Mouse (Mus musculus) heart, embryonic 10.5 days (tissue): Measurements from ENCODE around the gene Tspan15. TPM values are rescaled to one million over a fixed set of nuclear protein-coding genes. Genes with fewer than 3 reads are reported as not detected.

ENCODE experiments used
- DNase-seq: peaks from one replicate; pipeline ENCODE4 v3.0.0-alpha.2; 2017; ENCODE audit warnings: low spot score
- H3K27ac ChIP-seq: fragments of 300-500 bp; sonication (generic); 2 replicates; pipeline ENCODE4 v1.5.1; 2016; ENCODE audit warnings: mild to moderate bottlenecking
- H3K27me3 ChIP-seq: fragments of 300-500 bp; sonication (generic); 2 replicates; pipeline ENCODE4 v1.6.1; 2016; ENCODE audit warnings: mild to moderate bottlenecking; ENCODE audit not compliant: poor library complexity, insufficient read depth, severe bottlenecking
- H3K36me3 ChIP-seq: fragments of 300-500 bp; sonication (generic); 2 replicates; pipeline ENCODE4 v1.6.1; 2016; ENCODE audit warnings: mild to moderate bottlenecking, moderate library complexity
- H3K4me1 ChIP-seq: fragments of 300-500 bp; sonication (generic); 2 replicates; pipeline ENCODE4 v1.6.1; 2016; ENCODE audit warnings: mild to moderate bottlenecking
- H3K4me3 ChIP-seq: fragments of 300-500 bp; sonication (generic); 2 replicates; pipeline ENCODE4 v1.5.1; 2016; ENCODE audit warnings: mild to moderate bottlenecking, moderate library complexity
- H3K9me3 ChIP-seq: fragments of 300-500 bp; sonication (generic); 2 replicates; pipeline ENCODE4 v1.6.1; 2016; ENCODE audit warnings: mild to moderate bottlenecking, moderate library complexity
- WGBS: fragments of 180-500 bp; shearing (Covaris S2); methylation state at CpG from one replicate; pipeline ENCODE4 v1.1.7; 2016; 5-methylcytosine and 5-hydroxymethylcytosine counted together
- polyA plus RNA-seq: library from polyadenylated mRNA; unstranded; fragments of >200 nt; fragmentation: Nextera tagmentation; extraction: Ambion mirVana; gene quantifications from 2 replicates; pipeline ENCODE4 v1.2.1, GENCODE M21; 2016

Tspan15 gene
- polyA plus RNA-seq, 1 experiment from 2014 or later, result 13.9 TPM

DNA sequence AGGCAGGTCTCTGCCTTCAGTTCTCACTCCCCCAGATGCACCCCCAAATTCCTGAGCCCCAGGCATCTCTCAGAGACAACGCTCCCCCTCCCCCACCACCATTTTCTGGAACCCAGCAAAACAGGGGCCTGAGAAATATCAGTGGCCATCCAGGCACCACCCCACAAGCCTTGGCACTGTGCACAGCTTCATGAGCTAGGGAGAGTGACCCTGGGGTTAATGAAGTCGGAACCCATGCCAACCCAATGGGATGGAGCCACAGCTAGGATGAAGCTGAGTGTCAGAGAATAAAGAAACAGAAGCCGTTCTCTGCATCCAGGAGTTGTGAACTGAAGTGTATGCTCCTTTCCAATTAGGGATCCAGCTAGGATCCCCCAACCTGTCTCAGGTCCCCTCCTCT, 16.1 kb upstream of the Tspan15 start:
- Histone ChIP-seq H3K27me3 (peaks cover 6% of the 10 kb centered on the region), H3K4me1 (peaks cover 10% of the 10 kb centered on the region), H3K36me3 (no peaks in the 10 kb centered on the region), H3K4me3 (no peak overlapping the region), H3K27ac (no peak overlapping the region), H3K9me3 (no peaks in the 10 kb centered on the region)
- 69% methylated on average over 3 of the region's 3 CpGs for WGBS
- no peak for DNase-seq

DNA sequence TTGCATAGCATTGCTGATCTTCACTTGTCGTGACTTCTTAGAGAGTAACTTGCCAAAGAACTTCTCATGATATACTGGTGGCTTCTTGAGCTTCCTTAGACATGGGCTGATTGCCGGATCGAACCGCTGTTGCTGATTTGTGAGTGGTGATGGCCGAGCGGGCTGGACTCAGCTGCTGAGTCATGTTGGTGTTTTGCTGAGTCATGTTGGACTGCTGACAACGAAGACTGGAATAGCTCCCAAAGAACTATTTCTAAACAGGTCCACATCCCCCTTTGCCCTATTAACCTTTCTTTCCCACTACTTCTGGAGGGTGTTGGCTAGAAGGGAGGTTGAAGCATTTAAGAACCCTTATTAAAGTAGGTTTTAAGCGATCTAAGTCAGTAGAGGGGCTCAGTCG, 13.0 kb upstream of the Tspan15 start:
- Histone ChIP-seq H3K4me3 (no peak overlapping the region), H3K36me3 (no peaks in the 10 kb centered on the region), H3K4me1 (peaks cover 10% of the 10 kb centered on the region), H3K27ac (no peak overlapping the region), H3K27me3 (peaks cover 5% of the 10 kb centered on the region; the same call in 1 of the 2 replicates), H3K9me3 (no peaks in the 10 kb centered on the region)
- WGBS, result 81% methylated on average over 9 of the region's 9 CpGs
- DNase-seq, result no peak

- no peak for DNase-seq
- WGBS, result 49% methylated on average over 13 of the region's 13 CpGs
- Histone ChIP-seq H3K4me3 (no peak overlapping the region), H3K27me3 (peaks cover 5% of the 10 kb centered on the region; the same call in 1 of the 2 replicates), H3K36me3 (no peaks in the 10 kb centered on the region), H3K4me1 (peaks cover 8% of the 10 kb centered on the region), H3K27ac (no peak overlapping the region), H3K9me3 (no peaks in the 10 kb centered on the region)
Measured at GRCm38 (mm10) chr10:62242896-62243295, 11.8 kb upstream of the Tspan15 start.

GRCm38 (mm10) chr10:62242358-62242757, 11.3 kb upstream of the Tspan15 start:
- no peak overlapping the region for H3K4me3 ChIP-seq
- H3K36me3 ChIP-seq, result no peaks in the 10 kb centered on the region
- H3K27ac ChIP-seq, result no peak overlapping the region
- H3K27me3 ChIP-seq, result peaks cover 5% of the 10 kb centered on the region; the same call in 1 of the 2 replicates
- 65% methylated on average over 10 of the region's 10 CpGs for WGBS
- peaks cover 2% of the 10 kb centered on the region; the same call in 1 of the 2 replicates for H3K4me1 ChIP-seq
- H3K9me3 ChIP-seq, result no peaks in the 10 kb centered on the region
- DNase-seq, result no peak

DNA sequence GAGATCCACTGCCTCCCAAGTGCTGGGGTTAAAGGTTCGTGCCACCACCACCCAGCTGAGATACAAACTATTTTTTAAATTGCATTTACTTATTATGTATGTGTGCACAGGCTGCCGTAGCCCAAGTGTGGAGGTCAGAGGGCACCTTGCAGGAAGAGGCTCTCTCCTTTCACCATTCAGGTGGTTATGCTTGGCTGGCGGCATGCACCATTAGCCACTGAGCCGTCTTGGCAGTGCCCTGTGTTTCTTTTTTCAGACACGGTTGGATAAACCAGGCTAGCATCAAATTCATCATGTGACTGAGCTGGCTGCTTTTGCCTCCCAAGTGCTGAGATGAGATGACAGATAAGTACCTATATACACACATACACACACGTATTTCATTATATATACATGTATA, 8.2 kb upstream of the Tspan15 start:
- WGBS, result 68% methylated on average over 6 of the region's 6 CpGs
- no peaks in the 10 kb centered on the region for H3K36me3 ChIP-seq
- no peak overlapping the region for H3K4me3 ChIP-seq
- peaks cover 5% of the 10 kb centered on the region; the same call in 1 of the 2 replicates for H3K27me3 ChIP-seq
- DNase-seq, result no peak
- peaks cover 7% of the 10 kb centered on the region; the same call in 1 of the 2 replicates for H3K4me1 ChIP-seq
- no peaks in the 10 kb centered on the region for H3K9me3 ChIP-seq
- H3K27ac ChIP-seq, result no peak overlapping the region

- Histone ChIP-seq H3K27me3 (peaks cover 5% of the 10 kb centered on the region; the same call in 1 of the 2 replicates), H3K9me3 (no peaks in the 10 kb centered on the region), H3K27ac (no peak overlapping the region), H3K36me3 (no peaks in the 10 kb centered on the region), H3K4me1 (peaks cover 7% of the 10 kb centered on the region; the same call in 1 of the 2 replicates), H3K4me3 (no peak overlapping the region)
- DNase-seq, result no peak
- 88% methylated on average over 3 of the region's 3 CpGs for WGBS
Measured at GRCm38 (mm10) chr10:62238688-62239087, 7.6 kb upstream of the Tspan15 start.

GRCm38 (mm10) chr10:62237205-62237604, 6.2 kb upstream of the Tspan15 start:
- no peaks in the 10 kb centered on the region for H3K36me3 ChIP-seq
- no peak overlapping the region for H3K27ac ChIP-seq
- WGBS, result 78% methylated on average over 10 of the region's 10 CpGs
- no peaks in the 10 kb centered on the region for H3K9me3 ChIP-seq
- peaks cover 17% of the 10 kb centered on the region for H3K27me3 ChIP-seq
- H3K4me1 ChIP-seq, result 0 out of 2 replicates have a peak, but pooled peaks cover 4% of the 10 kb centered on the region
- no peak overlapping the region for H3K4me3 ChIP-seq
- DNase-seq, result no peak

DNA sequence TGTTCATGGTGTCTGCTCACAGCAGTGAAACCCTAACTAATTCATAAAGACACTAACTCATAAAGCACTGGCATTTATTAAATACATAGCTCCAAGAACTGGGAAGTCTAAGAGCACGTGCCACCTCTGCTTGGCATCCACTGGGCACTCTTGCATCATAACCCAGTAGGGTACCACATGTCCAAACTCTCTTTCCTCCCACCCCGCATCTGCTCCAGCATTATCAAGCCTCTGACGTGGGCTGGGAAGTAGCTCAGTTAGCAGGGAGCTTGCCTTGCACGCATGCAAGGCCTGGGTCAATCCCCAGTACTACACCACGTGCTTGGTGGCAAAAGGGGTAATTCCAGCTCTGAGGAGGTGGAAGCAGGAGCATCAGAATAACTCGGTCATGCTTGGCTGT, 5.1 kb upstream of the Tspan15 start:
- Histone ChIP-seq H3K27me3 (peaks cover 14% of the 10 kb centered on the region), H3K9me3 (no peaks in the 10 kb centered on the region), H3K4me3 (no peak overlapping the region), H3K36me3 (no peaks in the 10 kb centered on the region), H3K27ac (no peak overlapping the region), H3K4me1 (peaks cover 10% of the 10 kb centered on the region; the same call in 1 of the 2 replicates)
- WGBS, result 82% methylated on average over 6 of the region's 6 CpGs
- no peak for DNase-seq

DNA sequence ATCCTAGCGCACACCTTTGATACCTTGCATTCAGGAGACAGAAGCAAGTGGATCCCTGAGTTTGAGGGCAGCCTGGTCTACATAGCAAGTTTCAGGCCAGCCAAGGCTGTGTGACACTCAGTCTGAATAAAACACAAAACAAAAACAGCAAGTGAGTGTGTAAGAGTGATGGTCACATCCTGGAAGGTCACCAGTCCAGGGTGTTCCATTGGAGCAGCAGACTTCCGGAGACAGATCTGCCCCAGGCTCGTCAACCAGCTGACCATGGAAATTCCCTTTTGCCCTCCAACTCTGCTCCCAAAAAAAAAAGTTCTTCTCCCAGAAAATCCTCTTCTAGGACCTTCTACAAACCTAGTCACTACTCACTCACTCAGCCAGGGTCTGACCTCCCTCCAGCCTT, 760 bp upstream of the Tspan15 start:
- no peak overlapping the region for H3K27ac ChIP-seq
- 71% methylated on average over 3 of the region's 3 CpGs for whole genome bisulfite sequencing
- H3K4me1 ChIP-seq, result peaks cover 19% of the 10 kb centered on the region
- H3K4me3 ChIP-seq, result peak overlapping the region; percentile 73; the same call in 1 of the 2 replicates
- H3K9me3 ChIP-seq, result no peaks in the 10 kb centered on the region
- H3K27me3 ChIP-seq, result peaks cover 38% of the 10 kb centered on the region
- DNase-seq, result no peak
- no peaks in the 10 kb centered on the region for H3K36me3 ChIP-seq

DNA sequence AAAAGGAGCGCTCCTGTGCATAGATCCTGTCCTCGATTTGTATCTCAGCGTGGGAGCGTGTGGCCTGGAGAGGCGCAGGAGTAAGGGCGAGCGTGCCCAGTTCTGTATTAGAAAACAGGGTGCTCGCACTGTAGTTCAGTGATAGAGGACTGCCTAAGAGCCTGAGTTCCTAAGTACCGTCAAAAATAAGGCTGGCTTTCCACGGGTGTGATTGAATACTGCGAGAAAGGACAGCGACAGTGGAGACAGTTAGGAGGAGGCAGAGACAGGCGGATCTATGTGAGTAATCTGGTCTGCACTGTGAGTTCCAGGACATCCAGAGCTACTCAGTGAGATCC, 313 bp upstream of the Tspan15 start:
- peak overlapping the region; percentile 83 for H3K27ac ChIP-seq
- peaks cover 19% of the 10 kb centered on the region for H3K4me1 ChIP-seq

GRCm38 (mm10) chr10:62228126-62228525, 2.9 kb downstream of the Tspan15 start:
- no peaks in the 10 kb centered on the region for H3K36me3 ChIP-seq
- H3K27ac ChIP-seq, result no peak overlapping the region
- 69% methylated on average over 6 of the region's 6 CpGs for WGBS
- H3K9me3 ChIP-seq, result no peaks in the 10 kb centered on the region
- peaks cover 23% of the 10 kb centered on the region for H3K4me1 ChIP-seq
- no peak overlapping the region for H3K4me3 ChIP-seq
- peaks cover 36% of the 10 kb centered on the region for H3K27me3 ChIP-seq
- no peak for DNase-seq

More for the DNA sequence above, 313 bp upstream of the Tspan15 start:
- Histone ChIP-seq H3K4me3 (peak overlapping the region; percentile 73), H3K27me3 (peaks cover 38% of the 10 kb centered on the region), H3K9me3 (no peaks in the 10 kb centered on the region), H3K36me3 (no peaks in the 10 kb centered on the region)
- no peak for DNase-seq
- 3% methylated on average over 13 of the region's 13 CpGs for WGBS

DNA sequence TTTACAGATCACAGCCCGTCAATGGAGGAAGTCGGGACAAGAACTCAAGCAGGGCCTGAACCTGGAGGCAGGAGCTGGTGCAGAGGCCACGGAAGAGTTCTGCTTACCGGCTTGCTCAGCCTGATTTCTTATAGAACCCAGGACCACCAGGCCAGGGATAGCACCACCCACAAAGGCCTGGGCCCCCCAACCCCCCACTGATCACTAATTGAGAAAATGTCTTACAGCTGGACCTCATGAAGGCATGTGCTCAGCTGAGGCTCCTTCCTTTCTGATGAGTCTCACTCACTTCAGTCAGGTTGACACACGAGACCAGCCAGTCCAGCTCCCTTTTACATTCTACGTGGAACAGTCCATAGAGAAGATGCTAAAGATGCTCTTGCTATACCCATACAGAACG, 5.2 kb downstream of the Tspan15 start:
- H3K27ac ChIP-seq, result no peak overlapping the region
- DNase-seq, result no peak
- H3K4me3 ChIP-seq, result no peak overlapping the region
- no peaks in the 10 kb centered on the region for H3K9me3 ChIP-seq
- H3K4me1 ChIP-seq, result peaks cover 15% of the 10 kb centered on the region
- WGBS, result 81% methylated on average over 7 of the region's 7 CpGs
- no peaks in the 10 kb centered on the region for H3K36me3 ChIP-seq
- H3K27me3 ChIP-seq, result peaks cover 24% of the 10 kb centered on the region; the same call in 1 of the 2 replicates

DNA sequence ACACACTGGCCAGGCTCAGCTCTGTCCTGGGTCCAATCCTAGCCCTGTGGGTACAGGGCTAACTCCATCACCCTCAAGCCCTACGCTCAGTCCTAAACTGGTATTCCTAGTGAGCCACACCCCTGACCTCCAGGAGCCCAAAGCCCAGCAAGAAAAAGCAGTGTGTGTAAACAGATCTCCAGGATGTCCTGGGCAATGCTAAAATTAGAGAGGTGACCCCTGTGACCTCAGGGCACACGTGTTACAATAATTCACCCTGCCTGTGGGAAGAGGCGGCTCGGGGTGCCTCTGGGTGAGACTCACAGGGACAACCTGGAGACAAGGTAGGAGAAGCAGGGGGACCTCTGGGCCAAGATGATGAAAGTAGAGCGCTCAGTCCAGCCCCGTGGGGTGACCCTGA, 6.8 kb downstream of the Tspan15 start:
- WGBS, result 47% methylated on average over 6 of the region's 6 CpGs

GRCm38 (mm10) chr10:62222777-62223176, 8.3 kb downstream of the Tspan15 start:
- Histone ChIP-seq H3K27me3 (0 out of 2 replicates have a peak, but pooled peaks cover 3% of the 10 kb centered on the region), H3K4me1 (peaks cover 12% of the 10 kb centered on the region), H3K36me3 (no peaks in the 10 kb centered on the region), H3K9me3 (no peaks in the 10 kb centered on the region), H3K27ac (no peak overlapping the region), H3K4me3 (no peak overlapping the region)
- WGBS, result 80% methylated on average over 17 of the region's 17 CpGs
- no peak for DNase-seq

More for the DNA sequence above, 6.8 kb downstream of the Tspan15 start:
- Histone ChIP-seq H3K27me3 (peaks cover 17% of the 10 kb centered on the region; the same call in 1 of the 2 replicates), H3K9me3 (no peaks in the 10 kb centered on the region), H3K4me1 (peaks cover 9% of the 10 kb centered on the region), H3K27ac (no peak overlapping the region), H3K36me3 (no peaks in the 10 kb centered on the region), H3K4me3 (no peak overlapping the region)
- no peak for DNase-seq
